Mouse (Mus musculus) gastrocnemius, postnatal 10 days (tissue): ENCODE results near the gene Ralb. TPM values are rescaled to one million over a fixed set of nuclear protein-coding genes. Genes with fewer than 3 reads are reported as not detected.
A peak's percentile ranks its signal among the peaks of the same experiment; 100 is the strongest.

Experiments
- DNase-seq: peaks from one replicate; pipeline ENCODE4 v3.0.0; 2021; ENCODE audit warnings: mixed read lengths
- total RNA-seq, 2 experiments: library from RNA; stranded (reverse); gene quantifications; 2 replicates each; pipeline ENCODE4 v1.2.3; 2021

Ralb gene
- total RNA-seq, 2 experiments from 2014 or later = 23.8 to 29.8 TPM

DNA sequence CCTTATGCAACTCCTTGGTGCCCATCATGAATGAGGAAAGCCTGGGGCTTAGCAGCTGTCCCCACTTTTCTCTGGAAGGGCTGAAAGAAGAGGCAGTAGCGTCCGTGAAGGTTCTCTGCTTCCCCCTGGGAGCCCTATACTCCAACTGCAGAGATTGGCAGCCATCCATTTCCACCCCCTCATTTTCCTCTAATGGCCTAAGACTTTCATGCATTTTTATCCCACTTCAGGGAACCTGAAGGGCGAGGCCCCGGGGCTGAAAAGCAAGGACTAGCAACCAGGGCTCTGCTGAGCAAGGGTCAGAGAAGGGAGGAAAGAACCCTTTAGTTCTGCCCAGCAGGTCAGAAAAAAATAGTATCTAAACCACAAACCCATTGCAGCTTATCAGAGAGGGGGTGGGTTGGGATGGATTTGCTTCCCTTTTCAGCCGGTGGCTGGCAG is 20.4 kb upstream of the Ralb start:
- DNase-seq = peak; percentile 49

DNA sequence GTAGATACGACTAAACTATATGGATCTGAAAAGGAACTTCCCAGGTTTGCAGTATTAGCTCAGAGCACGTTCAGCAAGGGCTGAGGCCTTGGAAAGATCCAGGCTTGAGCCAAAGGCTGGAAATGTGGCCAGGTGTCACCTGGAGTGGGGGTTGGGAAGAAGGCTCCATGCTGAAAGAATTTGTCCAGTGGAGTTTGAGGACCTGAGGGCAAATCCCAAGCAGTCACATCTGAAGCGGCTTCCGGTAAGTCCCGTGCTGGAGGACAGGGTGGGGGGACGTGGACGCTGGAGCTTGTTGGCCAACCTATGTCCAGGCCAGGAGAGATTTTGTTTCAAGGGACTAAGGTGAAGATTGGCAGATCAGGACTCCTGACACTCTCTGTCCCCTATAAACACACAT is 19.2 kb upstream of the Ralb start:
- DNase-seq = no peak

DNA sequence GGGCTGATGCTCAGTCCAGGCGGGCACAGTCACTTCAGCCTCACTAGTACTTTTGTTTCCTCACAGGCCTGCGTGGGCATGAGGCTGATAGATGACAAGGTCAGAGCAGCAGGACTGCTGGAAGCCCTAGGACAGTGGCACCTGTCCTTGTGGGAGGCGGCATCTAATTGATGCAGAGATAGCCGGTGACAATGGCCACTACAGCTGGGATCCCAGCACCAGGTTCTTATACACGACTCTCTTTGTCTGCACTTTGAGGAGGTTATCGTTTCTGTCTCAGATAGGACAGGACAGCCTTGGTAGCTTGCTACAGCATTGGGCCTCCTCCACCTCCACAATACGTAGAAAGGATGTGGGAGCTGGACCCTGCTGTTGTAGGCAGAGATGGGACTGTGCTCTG is 18.8 kb upstream of the Ralb start:
- DNase-seq = no peak

DNA sequence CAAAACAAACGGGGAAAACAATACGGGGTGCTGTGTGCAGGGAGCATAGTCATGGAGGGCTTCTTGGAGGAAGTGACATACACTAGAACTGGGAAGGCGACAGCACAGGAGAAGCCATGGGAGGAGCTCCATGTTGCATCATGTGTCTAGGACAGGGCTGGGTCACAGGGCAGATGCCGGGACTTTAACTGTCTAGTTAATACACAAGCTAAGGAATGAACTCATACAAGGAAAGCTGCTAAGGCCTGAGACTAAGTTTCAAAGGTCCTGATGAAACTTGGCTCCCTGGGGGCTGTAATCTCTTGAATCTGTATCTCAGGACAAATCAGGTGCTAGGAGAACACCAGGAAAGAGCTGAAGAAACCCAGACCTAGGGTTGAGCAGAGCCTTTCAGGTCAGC is 18.1 kb upstream of the Ralb start:
- DNase-seq = no peak

DNA sequence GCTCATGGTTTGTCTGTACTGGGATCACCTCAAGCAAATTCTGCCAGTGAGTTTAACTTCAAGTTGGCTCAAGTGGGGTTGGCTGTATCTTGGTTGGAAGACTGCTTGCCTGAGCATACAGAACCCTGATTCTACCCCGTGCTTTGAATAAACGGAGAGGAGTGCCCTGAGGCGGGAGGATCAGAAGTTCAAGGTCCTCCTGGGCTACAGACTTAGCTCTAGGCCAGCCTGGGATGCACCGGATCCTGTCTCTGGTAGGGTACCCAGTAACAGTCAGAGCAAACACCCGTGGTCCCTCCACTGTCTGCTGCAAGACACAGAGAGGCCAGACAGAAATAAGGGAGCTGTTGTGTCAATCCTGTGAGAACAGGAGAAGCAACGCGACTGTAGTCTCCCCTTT is 17.1 kb upstream of the Ralb start:
- DNase-seq = no peak

DNA sequence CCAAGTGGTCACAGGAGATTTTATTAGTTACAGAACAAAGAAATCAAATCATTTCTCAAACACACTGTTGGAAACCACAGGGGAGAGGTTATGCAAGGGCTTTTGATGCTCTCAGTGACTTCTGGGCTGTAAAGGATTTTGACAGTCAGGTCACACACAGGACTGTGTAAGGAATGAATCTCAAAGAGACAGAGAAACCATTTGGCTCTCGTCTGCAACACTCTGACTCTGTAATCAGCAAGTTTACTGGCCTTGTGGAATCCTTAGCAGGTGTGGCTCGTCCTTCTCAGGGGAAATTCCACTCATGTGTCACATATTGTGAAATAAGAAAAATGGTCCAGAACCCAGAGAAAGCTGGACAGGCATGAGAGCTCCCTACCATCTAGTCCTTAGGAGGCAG is 16.4 kb upstream of the Ralb start:
- DNase-seq = no peak

DNA sequence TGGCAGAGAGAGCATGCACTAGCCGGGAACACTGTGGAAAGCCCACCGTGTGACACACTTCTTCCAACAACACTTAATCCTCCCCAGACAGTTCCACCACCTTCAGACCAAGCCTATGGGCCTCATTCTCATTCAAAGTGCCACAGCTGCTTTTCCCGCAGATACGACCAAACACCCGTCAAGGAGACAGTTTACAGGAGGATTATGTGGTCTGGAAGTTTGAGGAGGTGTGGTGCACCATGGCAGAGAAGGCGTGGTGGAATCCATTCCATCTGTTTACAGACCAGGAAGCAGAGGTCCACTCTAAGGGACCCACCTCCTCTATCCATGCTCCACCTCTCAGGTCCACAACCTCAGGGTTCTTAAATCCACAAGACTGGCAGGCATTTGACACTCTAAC is 14.7 kb upstream of the Ralb start:
- no peak for DNase-seq

DNA sequence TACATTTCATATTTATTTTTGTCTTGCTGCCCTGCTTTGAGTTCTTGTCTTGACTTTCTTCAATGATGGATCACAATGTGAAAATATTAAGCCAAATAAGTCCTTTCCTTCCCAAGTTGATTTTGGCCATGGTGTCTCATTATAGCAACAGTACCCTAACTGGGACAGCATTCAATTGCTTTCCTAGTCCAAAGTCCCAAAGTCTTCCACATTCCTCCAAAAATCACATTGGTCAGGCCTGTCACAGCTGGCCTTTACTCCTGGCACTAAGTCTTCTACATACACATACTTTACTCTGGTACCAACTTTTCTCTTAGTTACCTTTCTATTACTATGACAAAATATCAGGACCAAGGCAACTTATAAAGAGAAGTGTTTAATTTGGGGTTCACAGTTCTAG is 14.2 kb upstream of the Ralb start:
- DNase-seq = no peak

DNA sequence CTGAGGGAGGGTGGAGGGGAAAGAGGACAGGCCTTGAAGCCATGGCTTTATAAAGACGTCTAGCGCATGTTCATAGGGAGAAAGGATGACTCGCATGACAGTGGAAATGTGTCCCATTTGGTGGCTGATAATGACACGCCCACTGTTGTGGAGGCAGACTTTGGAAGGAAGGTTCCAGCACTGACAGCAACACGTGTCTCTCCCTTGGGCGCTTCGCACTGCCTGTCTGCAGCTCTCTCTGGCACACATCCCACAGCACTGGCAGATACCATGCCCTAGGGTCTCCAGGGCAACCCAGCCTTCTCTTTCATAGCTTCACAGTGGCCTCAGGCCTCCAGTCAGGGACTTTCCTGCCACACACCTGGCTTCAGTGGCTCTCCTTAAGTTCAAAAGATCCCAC is 13.5 kb upstream of the Ralb start:
- DNase-seq = no peak

DNA sequence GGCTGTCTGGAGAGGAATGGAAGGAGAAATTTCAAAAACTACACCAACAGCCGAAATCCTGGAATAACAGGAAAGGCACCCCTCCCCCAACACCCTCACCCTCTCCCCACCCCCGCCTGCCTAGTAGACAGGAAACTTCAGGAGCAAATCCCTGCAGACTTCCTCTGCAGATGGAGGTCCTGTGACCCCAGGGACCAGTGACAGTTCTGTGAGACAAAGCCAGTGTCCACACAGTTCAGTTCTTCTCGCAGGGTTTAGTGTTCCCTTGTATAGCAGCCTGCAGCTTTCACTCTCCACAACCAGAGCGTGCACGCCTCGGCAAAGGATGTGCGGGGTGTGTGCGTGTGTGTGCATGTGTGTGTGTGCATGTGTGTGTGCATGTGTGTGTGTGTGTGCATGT is 6.3 kb upstream of the Ralb start:
- DNase-seq = no peak

DNA sequence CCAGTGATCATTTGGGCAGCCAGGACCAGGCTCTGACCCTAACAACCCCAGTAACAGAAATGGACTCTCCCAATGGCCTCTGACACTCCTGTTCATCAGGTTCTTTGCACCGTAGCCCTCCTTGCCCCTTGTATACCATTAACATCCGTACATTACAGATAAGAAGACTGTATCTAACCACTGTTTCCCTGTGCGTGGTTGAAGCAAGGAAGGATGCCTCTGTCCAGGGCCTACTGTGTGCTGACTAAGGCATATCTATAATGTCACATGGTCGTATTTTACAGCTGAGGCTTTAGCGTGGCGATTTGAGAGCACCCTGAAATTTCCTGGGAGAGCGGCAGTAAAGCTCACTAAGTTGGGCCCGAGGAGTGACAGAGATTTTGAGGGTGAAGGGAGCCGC is 5.8 kb upstream of the Ralb start:
- no peak for DNase-seq

DNA sequence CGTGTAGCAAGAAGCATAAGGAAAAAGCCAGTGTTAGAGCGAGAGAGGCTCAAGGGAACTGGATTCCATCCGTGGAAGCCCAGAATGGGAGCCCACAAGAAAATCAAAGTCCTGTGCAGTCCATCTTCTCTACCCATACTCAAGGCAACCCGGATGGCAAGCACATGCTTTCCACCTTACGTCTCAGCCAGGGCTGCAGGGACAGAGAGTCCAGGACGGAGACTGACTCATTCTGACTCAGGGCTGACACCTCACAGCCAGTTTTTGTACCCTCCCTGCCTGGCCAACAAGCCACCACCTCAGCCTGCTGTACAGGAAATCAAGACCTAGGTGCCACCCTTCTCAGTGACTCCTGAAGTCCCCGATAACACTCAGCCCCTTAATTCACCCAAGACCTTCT is 4.9 kb upstream of the Ralb start:
- no peak for DNase-seq

DNA sequence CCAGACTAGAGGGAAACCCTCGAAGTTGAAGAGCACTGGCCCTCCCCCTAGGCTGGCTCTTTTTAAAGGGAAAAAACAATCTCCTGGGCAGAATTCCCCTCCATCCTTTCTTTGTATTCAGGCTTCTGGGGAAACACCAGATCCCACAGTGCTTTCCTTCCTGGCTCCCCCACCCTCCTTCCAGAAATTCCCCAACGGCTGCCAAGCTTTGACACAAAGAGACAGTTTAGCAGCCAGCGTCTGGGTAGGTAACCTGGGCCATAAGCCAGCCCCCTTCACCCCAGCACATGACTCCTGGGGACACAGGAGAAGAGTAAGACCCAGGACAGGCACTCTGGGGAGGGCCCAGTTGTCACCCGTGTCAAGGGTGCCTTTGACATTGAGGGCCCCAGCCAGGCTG is 4.0 kb upstream of the Ralb start:
- DNase-seq = no peak

DNA sequence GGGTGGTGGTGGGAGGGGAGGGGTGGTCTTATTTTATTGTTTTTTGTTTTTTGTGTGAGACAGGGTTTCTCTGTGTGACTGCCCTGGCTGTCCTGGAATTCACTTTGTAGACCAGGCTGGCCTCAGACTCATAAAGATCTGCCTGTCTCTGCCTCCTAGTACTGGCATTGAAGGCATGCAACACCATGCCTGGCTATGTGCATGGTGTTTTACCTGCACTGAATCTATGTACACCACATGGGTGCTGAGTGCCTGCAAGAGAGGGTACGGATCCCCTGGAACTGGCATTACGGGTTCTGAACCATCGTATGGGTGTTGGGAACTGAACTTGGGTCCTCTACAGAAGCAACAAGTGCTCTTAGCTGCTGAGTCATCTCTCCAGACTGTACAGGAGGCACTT is 1.4 kb upstream of the Ralb start:
- DNase-seq = no peak

DNA sequence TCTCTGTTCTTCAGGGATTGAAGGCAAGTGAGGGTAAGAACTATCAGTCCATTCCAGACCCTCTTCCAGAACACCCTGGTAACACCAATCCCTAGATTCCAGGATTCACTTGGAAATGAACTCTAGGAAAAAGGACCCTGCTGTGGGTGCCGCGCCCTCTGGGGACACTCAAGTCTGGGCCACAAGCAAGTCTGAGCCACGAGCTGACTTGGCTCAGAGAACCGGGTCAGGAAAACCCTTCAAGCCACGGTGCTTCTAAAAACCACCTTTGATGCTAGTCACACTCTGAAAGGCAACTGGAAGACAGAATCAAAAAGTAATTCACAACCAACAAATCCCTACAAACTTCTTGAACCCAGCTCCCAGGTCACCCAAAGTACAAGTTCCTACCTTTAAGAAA is 786 bp downstream of the Ralb start:
- no peak for DNase-seq

DNA sequence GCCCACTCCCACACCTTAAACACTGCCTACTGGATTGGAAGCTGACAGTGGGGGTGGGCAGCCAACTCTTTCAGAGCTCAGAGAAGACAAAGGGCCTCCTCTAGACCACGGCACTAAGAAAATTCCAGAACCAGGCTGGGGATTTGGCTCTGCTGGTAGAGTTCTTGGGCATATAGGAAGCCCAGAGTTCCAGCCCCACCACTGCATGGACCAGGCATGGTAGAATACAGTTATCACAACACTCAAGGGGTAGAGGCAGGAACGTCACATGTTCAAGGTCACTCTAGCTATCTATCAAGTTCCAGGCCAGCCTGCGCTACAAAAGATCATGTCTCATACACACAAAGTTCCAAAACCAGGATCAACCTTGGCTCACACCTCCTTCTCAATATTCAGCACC is 1.4 kb downstream of the Ralb start:
- no peak for DNase-seq

DNA sequence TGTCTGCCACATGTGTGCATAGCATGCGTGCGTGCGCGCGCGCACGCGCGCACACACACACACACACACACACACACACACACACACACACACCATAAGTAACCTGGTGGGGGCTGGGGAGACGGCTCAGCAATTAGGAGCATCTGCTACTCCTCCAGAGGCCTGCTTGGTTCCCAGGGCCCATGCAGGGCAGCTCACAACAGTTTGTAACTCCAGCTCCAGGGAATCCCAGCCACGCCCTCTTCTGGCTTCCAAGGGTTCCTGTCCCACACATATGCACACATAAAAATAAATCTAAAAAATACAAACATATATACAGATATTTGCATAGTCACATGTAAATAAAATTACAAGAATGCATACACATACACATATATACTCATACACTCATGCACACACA is 1.9 kb downstream of the Ralb start:
- no peak for DNase-seq

DNA sequence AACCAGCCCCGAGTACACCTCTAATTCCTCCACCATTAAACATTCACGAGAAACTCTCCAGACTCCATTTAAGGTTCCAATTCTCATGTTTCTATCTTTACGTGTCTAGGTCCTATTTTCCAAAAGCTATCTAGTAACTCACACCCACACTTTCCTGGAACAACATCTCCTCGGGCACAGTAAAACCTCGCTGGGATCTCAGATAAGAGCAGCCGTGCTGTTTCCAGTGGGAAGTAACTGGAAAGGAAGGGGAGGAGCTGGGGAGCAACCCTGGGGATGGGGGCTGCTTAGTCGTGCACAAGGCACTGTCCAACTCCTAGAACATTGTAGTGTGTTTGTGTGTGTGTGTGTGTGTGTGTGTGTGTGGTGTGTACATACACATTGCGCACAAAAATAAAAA is 2.7 kb downstream of the Ralb start:
- DNase-seq = no peak

DNA sequence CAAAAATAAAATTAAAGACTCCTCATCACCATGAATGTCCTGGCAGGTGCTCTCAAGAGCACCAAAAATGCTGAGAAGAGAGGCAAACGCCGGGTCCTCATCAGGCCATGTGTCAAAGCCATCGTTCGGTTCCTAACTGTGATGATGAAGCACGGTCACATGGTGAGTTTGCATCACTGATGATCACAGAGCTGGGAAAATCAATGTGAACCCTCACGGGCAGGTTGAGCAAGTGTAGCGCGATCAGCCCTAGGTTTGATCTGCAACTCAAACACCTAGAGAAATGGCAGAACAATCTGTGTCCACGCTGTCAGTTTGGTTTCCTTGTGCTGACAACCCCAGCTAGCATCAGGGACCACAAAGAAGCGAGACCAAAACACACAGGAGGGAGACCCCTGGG is 5.1 kb downstream of the Ralb start:
- DNase-seq = no peak

DNA sequence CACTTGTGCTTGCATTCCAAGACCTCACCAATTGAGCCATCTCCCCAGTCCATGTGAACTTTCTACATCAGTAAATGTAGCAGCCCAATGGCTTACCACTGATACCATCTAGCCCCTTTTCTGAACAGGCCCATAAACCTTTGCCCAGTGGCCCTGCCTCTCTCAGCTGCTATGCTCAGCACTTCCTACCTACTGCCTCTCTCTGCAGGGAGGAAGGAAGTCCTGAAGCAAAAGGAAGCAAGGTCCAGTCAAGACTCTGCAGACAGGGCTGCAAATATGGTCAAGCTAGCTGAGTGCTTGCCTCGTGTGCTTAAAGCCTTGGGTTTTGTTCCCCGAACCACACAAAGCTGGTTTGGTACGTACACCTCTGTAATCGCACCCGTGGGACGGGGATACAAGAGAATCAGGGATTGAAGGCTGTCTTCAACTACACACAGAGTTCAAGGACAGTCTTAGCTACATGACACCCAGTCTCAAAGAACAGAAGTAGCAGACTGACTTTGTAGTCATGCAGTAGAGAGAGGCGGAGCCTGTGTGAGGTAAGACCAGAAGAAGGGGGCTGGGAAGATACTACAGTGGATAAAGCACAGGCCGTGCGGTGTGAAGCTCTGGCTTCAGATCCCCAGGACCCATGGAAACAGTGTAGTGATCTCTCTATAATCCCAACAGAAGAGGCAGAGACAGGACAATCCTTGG is 5.9 kb downstream of the Ralb start:
- DNase-seq = no peak

DNA sequence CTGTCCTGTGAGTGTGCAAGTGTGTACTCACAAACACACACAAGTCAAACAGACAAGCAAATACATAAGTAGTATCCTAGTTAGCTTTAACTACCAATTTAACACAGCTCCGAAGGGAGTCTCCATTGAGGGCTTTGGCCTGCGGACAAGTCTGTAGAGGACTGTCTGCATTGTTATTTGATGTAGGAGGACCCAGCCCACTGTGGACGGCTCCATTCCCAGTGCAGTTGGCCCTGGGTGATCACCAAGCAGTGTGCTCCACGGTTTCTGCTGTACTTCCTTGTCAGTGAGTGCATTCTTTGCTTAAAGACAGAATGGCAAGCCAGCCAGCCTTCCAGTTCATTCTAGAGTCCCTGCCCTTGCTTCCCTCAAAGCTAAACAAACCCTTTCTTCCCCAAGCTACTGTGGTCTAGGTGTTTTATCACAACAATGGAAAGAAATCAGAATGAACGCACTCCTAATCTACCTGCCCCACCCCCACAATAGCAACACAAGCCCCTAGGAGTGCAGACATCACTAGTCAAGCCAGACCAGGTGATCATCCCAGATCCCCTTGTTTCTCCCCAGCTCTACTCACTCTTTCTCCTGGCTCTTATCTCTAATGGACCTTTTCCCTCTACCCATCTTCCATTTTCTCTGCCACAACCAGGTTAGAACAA is 7.1 kb downstream of the Ralb start:
- no peak for DNase-seq

DNA sequence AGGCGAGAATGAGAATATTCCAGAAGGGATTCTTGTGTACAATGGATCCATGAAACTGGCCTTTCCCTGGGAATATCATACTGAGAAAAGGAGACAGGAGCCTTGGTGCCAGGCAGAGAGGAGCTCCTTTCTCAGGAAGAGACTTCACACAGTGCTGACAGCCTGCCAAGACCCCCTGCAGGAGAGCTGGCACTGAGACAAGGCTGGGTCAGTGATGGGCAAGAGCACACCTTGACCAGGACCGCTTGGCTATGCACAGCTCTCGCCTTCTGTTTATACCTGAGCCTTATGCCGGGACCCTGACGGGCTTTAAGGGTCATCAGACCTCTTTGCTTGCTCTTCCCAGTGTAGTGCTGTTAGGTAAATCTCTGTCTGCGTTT is 9.2 kb downstream of the Ralb start:
- DNase-seq = no peak

DNA sequence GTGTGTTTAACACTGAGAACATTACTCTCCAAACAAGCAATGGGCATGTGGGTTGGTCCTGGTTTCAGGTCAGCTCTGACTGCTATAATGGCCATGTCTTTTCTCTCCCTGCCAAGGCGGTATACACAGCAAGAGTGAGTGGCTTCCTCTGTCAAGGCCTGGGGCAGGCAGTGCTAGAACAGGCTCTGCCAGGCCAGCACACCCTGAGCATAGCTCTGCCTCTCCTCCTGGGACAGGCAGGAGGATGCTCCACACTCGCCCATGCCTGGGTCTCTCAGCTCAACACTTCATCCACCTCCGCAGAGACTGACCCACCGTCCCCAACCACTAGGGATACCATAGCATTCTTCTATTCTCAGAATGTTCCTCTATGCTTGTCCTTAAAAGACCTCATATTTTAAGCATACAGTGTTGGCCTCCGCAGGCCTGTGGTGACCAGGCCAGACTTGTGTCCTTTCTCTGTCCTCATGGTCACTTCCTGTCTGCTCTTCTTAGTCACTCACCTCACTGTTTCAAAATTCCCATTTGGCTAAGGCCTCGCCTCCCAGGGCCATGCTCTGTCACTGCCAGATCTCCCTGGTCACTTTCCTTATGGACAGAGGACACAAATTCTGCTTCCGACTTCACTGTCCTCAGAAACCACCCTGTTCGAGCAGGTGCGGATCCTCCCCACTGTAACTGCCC is 9.7 kb downstream of the Ralb start:
- DNase-seq = no peak
